Mouse (Mus musculus): ENCODE measurements around the gene Pnmal1. TPM values are rescaled to one million over a fixed set of nuclear protein-coding genes. Genes with fewer than 3 reads are reported as not detected.

The Pnmal1 gene
- polyA plus RNA-seq, 1 experiment from 2014 or later, result 76.1 TPM

- H3K27me3 ChIP-seq (replicated peaks), result no peaks in the 10 kb centered on the region
- H3K4me3 ChIP-seq, result no peak overlapping the region
- no peak for ATAC-seq (replicated peaks)
- whole genome bisulfite sequencing, result 67% methylated on average over 6 of the region's 6 CpGs
- H3K4me2 ChIP-seq, result no peak overlapping the region
- no peaks in the 10 kb centered on the region for H3K9me3 ChIP-seq
- H3K27ac ChIP-seq, result no peak overlapping the region
- H3K4me1 ChIP-seq, result no peaks in the 10 kb centered on the region
- no peaks in the 10 kb centered on the region for H3K36me3 ChIP-seq (replicated peaks)
- H3K9ac ChIP-seq, result no peak overlapping the region
Observed at GRCm38 (mm10) chr7:16974018-16974417, 14.5 kb downstream of the Pnmal1 start.

DNA sequence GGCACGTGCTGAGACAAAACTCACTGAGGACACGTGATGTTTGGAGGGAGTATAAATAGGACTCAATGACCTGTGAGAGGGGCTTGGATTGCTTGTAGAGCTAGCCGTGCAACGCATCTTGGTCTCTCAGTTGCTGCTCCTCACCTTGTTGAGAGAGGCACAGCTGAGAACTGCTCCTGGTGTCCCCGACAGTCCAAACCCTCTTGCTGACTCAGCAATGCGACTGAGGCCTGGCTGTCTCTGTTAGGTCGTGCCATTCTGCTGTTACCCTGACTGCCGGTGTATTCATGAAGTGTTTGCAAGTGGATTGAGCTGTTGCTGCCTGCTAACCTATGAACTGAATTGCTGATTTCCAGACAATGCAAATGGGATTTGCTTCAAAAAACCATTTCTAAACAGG is 16.8 kb downstream of the Pnmal1 start:
- Histone ChIP-seq H3K9ac (no peak overlapping the region), H3K27me3 (replicated peaks) (no peaks in the 10 kb centered on the region), H3K36me3 (replicated peaks) (no peaks in the 10 kb centered on the region), H3K4me1 (peaks cover 4% of the 10 kb centered on the region; the same call in 1 of the 2 replicates), H3K4me3 (no peak overlapping the region), H3K27ac (no peak overlapping the region), H3K9me3 (no peaks in the 10 kb centered on the region), H3K4me2 (no peak overlapping the region)
- ATAC-seq (replicated peaks), result no peak
- 61% methylated on average over 8 of the region's 8 CpGs for WGBS

- Histone ChIP-seq H3K4me2 (no peak overlapping the region), H3K4me3 (no peak overlapping the region), H3K9me3 (no peaks in the 10 kb centered on the region), H3K4me1 (peaks cover 18% of the 10 kb centered on the region), H3K9ac (no peak overlapping the region), H3K27ac (no peak overlapping the region), H3K27me3 (replicated peaks) (no peaks in the 10 kb centered on the region), H3K36me3 (replicated peaks) (no peaks in the 10 kb centered on the region)
- 73% methylated on average over 6 of the region's 6 CpGs for WGBS
- ATAC-seq (replicated peaks), result no peak
Observed at GRCm38 (mm10) chr7:16978173-16978572, 18.7 kb downstream of the Pnmal1 start.

- Histone ChIP-seq H3K4me2 (no peak overlapping the region), H3K27me3 (replicated peaks) (no peaks in the 10 kb centered on the region), H3K36me3 (replicated peaks) (no peaks in the 10 kb centered on the region), H3K4me1 (peaks cover 22% of the 10 kb centered on the region), H3K9ac (no peak overlapping the region), H3K4me3 (no peak overlapping the region), H3K27ac (no peak overlapping the region), H3K9me3 (no peaks in the 10 kb centered on the region)
- ATAC-seq (replicated peaks), result no peak
- WGBS, result 84% methylated on average over 3 of the region's 3 CpGs
Observed at GRCm38 (mm10) chr7:16978593-16978992, 19.1 kb downstream of the Pnmal1 start.

- no peak for ATAC-seq (replicated peaks)
- H3K9ac ChIP-seq, result 0 out of 2 replicates have a peak overlapping the region, but pooled peaks have one; percentile 20
- peak overlapping the region; percentile 65 for H3K27ac ChIP-seq
- H3K36me3 ChIP-seq (replicated peaks), result no peaks in the 10 kb centered on the region
- H3K27me3 ChIP-seq (replicated peaks), result no peaks in the 10 kb centered on the region
- H3K4me1 ChIP-seq, result peaks cover 34% of the 10 kb centered on the region
- WGBS, result 13% methylated on average over 12 of the region's 12 CpGs
- H3K4me3 ChIP-seq, result no peak overlapping the region
- H3K4me2 ChIP-seq, result peak overlapping the region; percentile 37
- H3K9me3 ChIP-seq, result no peaks in the 10 kb centered on the region
Observed at GRCm38 (mm10) chr7:16980348-16980747, 20.9 kb downstream of the Pnmal1 start.

DNA sequence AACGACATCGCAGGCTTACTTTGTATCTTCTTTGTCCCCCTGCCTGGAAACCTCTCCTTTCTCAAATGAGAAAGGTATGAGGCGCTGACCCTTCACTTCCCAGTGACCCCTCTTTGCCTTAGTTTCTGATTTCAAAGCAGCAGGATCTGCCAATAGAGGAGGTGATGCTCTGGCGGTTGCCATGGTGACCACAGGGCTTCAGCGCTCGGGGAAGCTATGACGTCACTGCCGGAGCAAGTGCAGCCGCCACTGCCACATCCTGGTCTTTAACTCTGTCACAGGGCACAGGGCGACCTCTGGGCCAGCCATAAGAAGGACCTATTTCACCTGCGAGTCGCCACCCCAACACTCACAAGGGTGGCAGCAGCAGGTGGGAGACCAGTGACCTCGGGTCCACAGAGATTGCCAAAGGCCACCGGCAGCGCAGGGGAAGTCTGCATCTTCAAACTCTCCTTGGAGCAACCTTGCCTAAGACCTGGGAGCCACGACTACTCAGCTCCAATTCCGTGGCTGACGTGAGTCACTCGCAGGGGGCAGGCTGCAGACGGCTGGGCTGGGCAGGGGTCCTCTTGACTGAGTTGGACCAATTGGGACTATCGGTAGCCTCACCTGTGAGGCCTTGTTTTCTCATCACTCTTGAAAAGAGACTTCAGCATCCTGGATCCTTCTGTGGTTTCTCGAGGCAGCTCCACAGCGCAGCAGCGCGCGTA is 23.5 kb downstream of the Pnmal1 start, which contains the start of gene Gm42372:
TSS of gene Gm42372 (plus strand) at position 228 of the 710 bp plus-strand sequence.
- Histone ChIP-seq H3K4me2 (peak within 1 kb of the TSS; percentile 79), H3K9me3 (no peaks in the 10 kb centered on the region), H3K4me3 (peak within 1 kb of the TSS; percentile 48), H3K27me3 (replicated peaks) (no peaks in the 10 kb centered on the region), H3K4me1 (peaks cover 57% of the 10 kb centered on the region), H3K36me3 (replicated peaks) (no peaks in the 10 kb centered on the region), H3K9ac (peak within 1 kb of the TSS; percentile 46), H3K27ac (peak within 1 kb of the TSS; percentile 79)
- ATAC-seq (replicated peaks), result peak; percentile 81
- WGBS, result 18% methylated on average over 26 of the region's 26 CpGs

- peak; percentile 57 for ATAC-seq (replicated peaks)
- WGBS, result 19% methylated on average over 7 of the region's 7 CpGs
- H3K9me3 ChIP-seq, result no peaks in the 10 kb centered on the region
- H3K27me3 ChIP-seq (replicated peaks), result no peaks in the 10 kb centered on the region
- H3K9ac ChIP-seq, result peak overlapping the region; percentile 9; the same call in 1 of the 2 replicates
- peak overlapping the region; percentile 83 for H3K27ac ChIP-seq
- no peak overlapping the region for H3K4me3 ChIP-seq
- H3K4me1 ChIP-seq, result peaks cover 73% of the 10 kb centered on the region
- no peaks in the 10 kb centered on the region for H3K36me3 ChIP-seq (replicated peaks)
- H3K4me2 ChIP-seq, result peak overlapping the region; percentile 21
Observed at GRCm38 (mm10) chr7:16987541-16988149, 28.2 kb downstream of the Pnmal1 start.

GRCm38 (mm10) chr7:16988405-16988804 is 28.9 kb downstream of the Pnmal1 start:
- H3K4me3 ChIP-seq, result no peak overlapping the region
- no peak overlapping the region for H3K4me2 ChIP-seq
- H3K4me1 ChIP-seq, result peaks cover 66% of the 10 kb centered on the region

GRCm38 (mm10) chr7:16990006-16990744 is 30.7 kb downstream of the Pnmal1 start:
- Histone ChIP-seq H3K4me1 (peaks cover 67% of the 10 kb centered on the region), H3K36me3 (replicated peaks) (no peaks in the 10 kb centered on the region), H3K27me3 (replicated peaks) (no peaks in the 10 kb centered on the region), H3K4me2 (no peak overlapping the region), H3K9me3 (no peaks in the 10 kb centered on the region), H3K27ac (peak overlapping the region; percentile 75), H3K4me3 (no peak overlapping the region), H3K9ac (no peak overlapping the region)
- no peak for ATAC-seq (replicated peaks)
- WGBS, result 19% methylated on average over 15 of the region's 15 CpGs

More at GRCm38 (mm10) chr7:16988405-16988804, 28.9 kb downstream of the Pnmal1 start:
- Histone ChIP-seq H3K36me3 (replicated peaks) (no peaks in the 10 kb centered on the region), H3K9ac (no peak overlapping the region), H3K9me3 (no peaks in the 10 kb centered on the region), H3K27ac (peak overlapping the region; percentile 83), H3K27me3 (replicated peaks) (no peaks in the 10 kb centered on the region)
- 30% methylated on average over 3 of the region's 3 CpGs for WGBS
- ATAC-seq (replicated peaks), result no peak

- 0 out of 2 replicates have a peak overlapping the region, but pooled peaks have one; percentile 6 for H3K4me2 ChIP-seq
- H3K27ac ChIP-seq, result peak overlapping the region; percentile 67
- no peak overlapping the region for H3K4me3 ChIP-seq
- no peaks in the 10 kb centered on the region for H3K36me3 ChIP-seq (replicated peaks)
- no peaks in the 10 kb centered on the region for H3K27me3 ChIP-seq (replicated peaks)
- peaks cover 56% of the 10 kb centered on the region for H3K4me1 ChIP-seq
- peak; percentile 57 for ATAC-seq (replicated peaks)
- 50% methylated on average over 18 of the region's 18 CpGs for WGBS
- no peaks in the 10 kb centered on the region for H3K9me3 ChIP-seq
- H3K9ac ChIP-seq, result no peak overlapping the region
Observed at GRCm38 (mm10) chr7:16991681-16992450, 32.4 kb downstream of the Pnmal1 start.

DNA sequence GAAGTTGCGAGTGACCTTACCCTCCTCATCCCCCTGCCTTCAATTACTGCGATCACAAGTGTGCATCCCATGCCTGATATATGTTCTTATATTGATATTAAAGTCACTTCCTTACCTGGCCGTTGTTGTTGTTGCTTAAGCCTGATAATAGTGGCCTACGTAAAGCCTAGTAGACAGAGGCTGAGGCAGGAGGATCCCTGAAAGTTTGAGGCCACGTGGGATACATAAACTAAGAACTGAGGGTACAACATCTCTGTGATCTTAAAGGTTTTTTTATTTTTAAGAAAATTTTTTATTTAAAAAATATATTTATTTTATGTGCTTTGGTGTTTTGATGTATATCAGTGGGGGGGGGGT is 33.0 kb downstream of the Pnmal1 start, which contains the start of gene Ccdc8:
TSS of gene Ccdc8 (plus strand) at position 258 of the 357 bp plus-strand sequence.
- H3K9ac ChIP-seq, result no peak within 1 kb of the TSS
- peak within 1 kb of the TSS; percentile 67 for H3K27ac ChIP-seq
- peaks cover 54% of the 10 kb centered on the region for H3K4me1 ChIP-seq
- ATAC-seq (replicated peaks), result no peak
- no peaks in the 10 kb centered on the region for H3K27me3 ChIP-seq (replicated peaks)
- H3K4me2 ChIP-seq, result peak within 1 kb of the TSS; percentile 38
- H3K9me3 ChIP-seq, result no peaks in the 10 kb centered on the region
- WGBS, result 94% methylated on average over 5 of the region's 5 CpGs
- no peaks in the 10 kb centered on the region for H3K36me3 ChIP-seq (replicated peaks)
- H3K4me3 ChIP-seq, result peak within 1 kb of the TSS; percentile 29; the same call in 1 of the 2 replicates

All from midbrain, embryonic 15.5 days (tissue).